Mouse (Mus musculus) midbrain, embryonic 13.5 days (tissue): Measurements from ENCODE around the gene Pan3. TPM values are rescaled to one million over a fixed set of nuclear protein-coding genes. Genes with fewer than 3 reads are reported as not detected.

Experiments used
- ATAC-seq: fragments of 200-750 bp; cut with Nextera tagmentation; 2 replicates; pipeline ENCODE4 v1.8.0; 2017; ENCODE audit warnings: mild to moderate bottlenecking, moderate TSS enrichment, moderate library complexity
- H3K27ac ChIP-seq: fragments of 300-500 bp; sonication (generic); 2 replicates; pipeline ENCODE4 v1.5.1; 2015; ENCODE audit warnings: inconsistent platforms, mild to moderate bottlenecking, moderate library complexity
- H3K27me3 ChIP-seq: fragments of 300-500 bp; sonication (generic); 2 replicates; pipeline ENCODE4 v1.6.1; 2015; ENCODE audit warnings: mild to moderate bottlenecking, inconsistent platforms
- H3K36me3 ChIP-seq: fragments of 300-500 bp; sonication (generic); 2 replicates; pipeline ENCODE4 v1.6.1; 2015; ENCODE audit warnings: mild to moderate bottlenecking, inconsistent platforms
- H3K4me1 ChIP-seq: fragments of 300-500 bp; sonication (generic); replicated peaks from 2 replicates; pipeline ENCODE4 v1.6.1; 2015; ENCODE audit warnings: inconsistent platforms
- H3K4me2 ChIP-seq: fragments of 300-500 bp; sonication (generic); replicated peaks from 2 replicates; pipeline ENCODE4 v1.6.1; 2015; ENCODE audit warnings: moderate library complexity, mild to moderate bottlenecking, inconsistent platforms
- H3K4me3 ChIP-seq: fragments of 300-500 bp; sonication (generic); replicated peaks from 2 replicates; pipeline ENCODE4 v1.5.1; 2015; ENCODE audit warnings: mild to moderate bottlenecking, inconsistent platforms
- H3K9ac ChIP-seq: fragments of 300-500 bp; sonication (generic); replicated peaks from 2 replicates; pipeline ENCODE4 v1.6.1; 2015; ENCODE audit warnings: mild to moderate bottlenecking, inconsistent platforms
- H3K9me3 ChIP-seq: fragments of 300-500 bp; sonication (generic); 2 replicates; pipeline ENCODE4 v1.6.1; 2016; ENCODE audit warnings: mild to moderate bottlenecking, inconsistent platforms
- WGBS: fragments of 180-500 bp; shearing (Covaris S2); methylation state at CpG from one replicate; pipeline ENCODE4 v1.1.7; 2015; 5-methylcytosine and 5-hydroxymethylcytosine counted together
- polyA plus RNA-seq: library from polyadenylated mRNA; unstranded; fragments of >200 nt; fragmentation: Nextera tagmentation; extraction: Ambion mirVana; gene quantifications from 2 replicates; pipeline ENCODE4 v1.2.1, GENCODE M21; 2015

Gene Pan3
- polyA plus RNA-seq, 1 experiment from 2014 or later, result 68.3 TPM

GRCm38 (mm10) chr5:147463251-147463650, 33.3 kb downstream of the Pan3 start:
- no peaks in the 10 kb centered on the region for H3K27me3 ChIP-seq
- no peak overlapping the region for H3K9ac ChIP-seq
- 84% methylated on average over 3 of the region's 3 CpGs for WGBS
- peaks cover 14% of the 10 kb centered on the region for H3K36me3 ChIP-seq
- no peaks in the 10 kb centered on the region for H3K9me3 ChIP-seq
- no peak for ATAC-seq
- H3K27ac ChIP-seq, result no peak overlapping the region
- no peaks in the 10 kb centered on the region for H3K4me1 ChIP-seq
- H3K4me2 ChIP-seq, result no peak overlapping the region
- no peak overlapping the region for H3K4me3 ChIP-seq

- Histone ChIP-seq H3K4me3 (no peak overlapping the region), H3K9ac (no peak overlapping the region), H3K27ac (no peak overlapping the region), H3K27me3 (no peaks in the 10 kb centered on the region), H3K36me3 (peaks cover 16% of the 10 kb centered on the region), H3K4me1 (no peaks in the 10 kb centered on the region), H3K9me3 (no peaks in the 10 kb centered on the region), H3K4me2 (no peak overlapping the region)
- no peak for ATAC-seq
These were observed 36.4 kb downstream of the Pan3 start for GRCm38 (mm10) chr5:147466361-147466760.

GRCm38 (mm10) chr5:147471163-147471562, 41.2 kb downstream of the Pan3 start:
- no peak overlapping the region for H3K27ac ChIP-seq
- WGBS, result 97% methylated on average over 5 of the region's 5 CpGs
- H3K9ac ChIP-seq, result no peak overlapping the region
- H3K36me3 ChIP-seq, result peaks cover 16% of the 10 kb centered on the region
- H3K4me2 ChIP-seq, result no peak overlapping the region
- no peak overlapping the region for H3K4me3 ChIP-seq
- H3K27me3 ChIP-seq, result no peaks in the 10 kb centered on the region
- H3K9me3 ChIP-seq, result no peaks in the 10 kb centered on the region
- H3K4me1 ChIP-seq, result no peaks in the 10 kb centered on the region
- no peak for ATAC-seq

- no peak overlapping the region for H3K4me2 ChIP-seq
- H3K4me3 ChIP-seq, result no peak overlapping the region
- peaks cover 3% of the 10 kb centered on the region for H3K36me3 ChIP-seq
- no peaks in the 10 kb centered on the region for H3K9me3 ChIP-seq
- no peak overlapping the region for H3K27ac ChIP-seq
- ATAC-seq, result no peak
- H3K4me1 ChIP-seq, result no peaks in the 10 kb centered on the region
- 88% methylated on average over 6 of the region's 6 CpGs for WGBS
- no peaks in the 10 kb centered on the region for H3K27me3 ChIP-seq
- no peak overlapping the region for H3K9ac ChIP-seq
These were observed 43.1 kb downstream of the Pan3 start for GRCm38 (mm10) chr5:147473071-147473470.

GRCm38 (mm10) chr5:147473856-147474255, 43.9 kb downstream of the Pan3 start:
- ATAC-seq, result no peak

GRCm38 (mm10) chr5:147476109-147476508, 46.1 kb downstream of the Pan3 start:
- 92% methylated on average over 5 of the region's 5 CpGs for WGBS
- H3K4me2 ChIP-seq, result no peak overlapping the region
- H3K9ac ChIP-seq, result no peak overlapping the region
- H3K27ac ChIP-seq, result no peak overlapping the region
- ATAC-seq, result no peak
- no peaks in the 10 kb centered on the region for H3K9me3 ChIP-seq
- no peak overlapping the region for H3K4me3 ChIP-seq
- H3K27me3 ChIP-seq, result no peaks in the 10 kb centered on the region
- no peaks in the 10 kb centered on the region for H3K4me1 ChIP-seq
- no peaks in the 10 kb centered on the region for H3K36me3 ChIP-seq

More at GRCm38 (mm10) chr5:147473856-147474255, 43.9 kb downstream of the Pan3 start:
- H3K9me3 ChIP-seq, result no peaks in the 10 kb centered on the region
- peaks cover 3% of the 10 kb centered on the region for H3K36me3 ChIP-seq
- no peak overlapping the region for H3K4me2 ChIP-seq
- WGBS, result 92% methylated on average over 3 of the region's 3 CpGs
- H3K27ac ChIP-seq, result no peak overlapping the region
- no peaks in the 10 kb centered on the region for H3K4me1 ChIP-seq
- H3K27me3 ChIP-seq, result no peaks in the 10 kb centered on the region
- no peak overlapping the region for H3K4me3 ChIP-seq
- H3K9ac ChIP-seq, result no peak overlapping the region

- no peaks in the 10 kb centered on the region for H3K9me3 ChIP-seq
- no peaks in the 10 kb centered on the region for H3K27me3 ChIP-seq
- H3K4me2 ChIP-seq, result no peak overlapping the region
- H3K4me1 ChIP-seq, result no peaks in the 10 kb centered on the region
- WGBS, result 99% methylated on average over 9 of the region's 9 CpGs
- no peak for ATAC-seq
- no peak overlapping the region for H3K27ac ChIP-seq
- no peak overlapping the region for H3K4me3 ChIP-seq
- no peak overlapping the region for H3K9ac ChIP-seq
- H3K36me3 ChIP-seq, result no peaks in the 10 kb centered on the region
These were observed 47.1 kb downstream of the Pan3 start for GRCm38 (mm10) chr5:147477106-147477505.

GRCm38 (mm10) chr5:147479341-147479740, 49.4 kb downstream of the Pan3 start:
- Histone ChIP-seq H3K27ac (no peak overlapping the region), H3K4me2 (no peak overlapping the region), H3K4me3 (no peak overlapping the region), H3K27me3 (no peaks in the 10 kb centered on the region), H3K9ac (no peak overlapping the region), H3K9me3 (no peaks in the 10 kb centered on the region), H3K36me3 (no peaks in the 10 kb centered on the region), H3K4me1 (no peaks in the 10 kb centered on the region)
- WGBS, result 97% methylated on average over 2 of the region's 2 CpGs
- no peak for ATAC-seq

- Histone ChIP-seq H3K27me3 (no peaks in the 10 kb centered on the region), H3K27ac (no peak overlapping the region), H3K4me3 (no peak overlapping the region), H3K4me2 (no peak overlapping the region), H3K4me1 (no peaks in the 10 kb centered on the region), H3K9ac (no peak overlapping the region), H3K36me3 (no peaks in the 10 kb centered on the region), H3K9me3 (no peaks in the 10 kb centered on the region)
- 63% methylated on average over 3 of the region's 3 CpGs for WGBS
- no peak for ATAC-seq
These were observed 54.2 kb downstream of the Pan3 start for GRCm38 (mm10) chr5:147484142-147484541.

GRCm38 (mm10) chr5:147489226-147489625, 59.3 kb downstream of the Pan3 start:
- H3K27ac ChIP-seq, result no peak overlapping the region
- H3K4me3 ChIP-seq, result no peak overlapping the region
- H3K36me3 ChIP-seq, result no peaks in the 10 kb centered on the region; the same call in 1 of the 2 replicates
- H3K9me3 ChIP-seq, result no peaks in the 10 kb centered on the region
- no peaks in the 10 kb centered on the region for H3K4me1 ChIP-seq
- H3K27me3 ChIP-seq, result no peaks in the 10 kb centered on the region
- no peak overlapping the region for H3K9ac ChIP-seq
- no peak overlapping the region for H3K4me2 ChIP-seq
- ATAC-seq, result no peak
- 88% methylated on average over 6 of the region's 6 CpGs for WGBS

GRCm38 (mm10) chr5:147490907-147491306, 60.9 kb downstream of the Pan3 start:
- ATAC-seq, result no peak
- H3K27ac ChIP-seq, result no peak overlapping the region
- H3K4me3 ChIP-seq, result no peak overlapping the region
- no peaks in the 10 kb centered on the region; the same call in 1 of the 2 replicates for H3K36me3 ChIP-seq
- no peaks in the 10 kb centered on the region for H3K27me3 ChIP-seq
- no peak overlapping the region for H3K4me2 ChIP-seq
- WGBS, result 93% methylated on average over 5 of the region's 5 CpGs
- H3K9me3 ChIP-seq, result no peaks in the 10 kb centered on the region
- no peak overlapping the region for H3K9ac ChIP-seq
- H3K4me1 ChIP-seq, result no peaks in the 10 kb centered on the region

GRCm38 (mm10) chr5:147492511-147492910, 62.5 kb downstream of the Pan3 start:
- ATAC-seq, result no peak
- WGBS, result 87% methylated on average over 3 of the region's 3 CpGs
- H3K9ac ChIP-seq, result no peak overlapping the region

GRCm38 (mm10) chr5:147493205-147493604, 63.2 kb downstream of the Pan3 start:
- ATAC-seq, result no peak
- no peak overlapping the region for H3K4me3 ChIP-seq
- no peaks in the 10 kb centered on the region; the same call in 1 of the 2 replicates for H3K36me3 ChIP-seq
- no peak overlapping the region for H3K9ac ChIP-seq
- H3K27me3 ChIP-seq, result no peaks in the 10 kb centered on the region
- no peak overlapping the region for H3K27ac ChIP-seq
- no peaks in the 10 kb centered on the region for H3K9me3 ChIP-seq
- WGBS, result 74% methylated on average over 1 of the region's 1 CpGs
- 0 out of 2 replicates have a peak, but pooled peaks cover 4% of the 10 kb centered on the region for H3K4me1 ChIP-seq
- H3K4me2 ChIP-seq, result no peak overlapping the region

More at GRCm38 (mm10) chr5:147492511-147492910, 62.5 kb downstream of the Pan3 start:
- Histone ChIP-seq H3K27me3 (no peaks in the 10 kb centered on the region), H3K4me3 (no peak overlapping the region), H3K27ac (no peak overlapping the region), H3K36me3 (no peaks in the 10 kb centered on the region; the same call in 1 of the 2 replicates), H3K4me1 (0 out of 2 replicates have a peak, but pooled peaks cover under 1% of the 10 kb centered on the region), H3K4me2 (no peak overlapping the region), H3K9me3 (no peaks in the 10 kb centered on the region)
